Mouse (Mus musculus): ENCODE data around the gene Fam193a.

GRCm38 (mm10) chr5:34520458-34521209, 150.9 kb downstream of the Fam193a start:
- TF ChIP-seq POLR2A (IDR thresholded peaks at IDR 0.05; ENCODE audit: insufficient read depth, low read length) (no peak), CTCF (IDR thresholded peaks at IDR 0.05; ENCODE audit: low read depth, low read length) (no peak)
